Mouse (Mus musculus) c-Kit-positive CD71-positive TER-119-positive erythroid progenitor cells, embryonic 14.5 days (primary cell): ENCODE measurements around the gene Gm2663.
"Not testable (repeated sequence)": the region's sequence is repeated elsewhere in the genome, so short reads cannot be mapped to it uniquely, and the experiment has no call there.

Experiments
- DNase-seq: peaks from one replicate; pipeline ENCODE4 v3.0.0-alpha.2; 2013; ENCODE audit warnings: low spot score

Gm2663 gene

GRCm38 (mm10) chr6:40999379-40999778 lies at the start of gene Gm2663:
Gene Gm2663 (minus strand): TSS chr6:40999479.
- DNase-seq, result not testable (repeated sequence)

- DNase-seq, result no peak
Measured at GRCm38 (mm10) chr6:41048602-41049001, 49.3 kb upstream of the Gm2663 start.

- DNase-seq, result no peak
Measured at GRCm38 (mm10) chr6:41047961-41048360, 48.7 kb upstream of the Gm2663 start.

- no peak for DNase-seq
Measured at GRCm38 (mm10) chr6:41047202-41047601, 47.9 kb upstream of the Gm2663 start.

GRCm38 (mm10) chr6:41046553-41046952 lies 47.3 kb upstream of the Gm2663 start:
- DNase-seq, result peak; percentile 15

- DNase-seq, result no peak
Measured at GRCm38 (mm10) chr6:41044753-41045152, 45.5 kb upstream of the Gm2663 start.

- DNase-seq, result no peak
Measured at GRCm38 (mm10) chr6:41044314-41044713, 45.0 kb upstream of the Gm2663 start.

GRCm38 (mm10) chr6:41035409-41035808 lies 36.1 kb upstream of the Gm2663 start, which contains the start of gene 2210010C04Rik:
Gene 2210010C04Rik (minus strand): TSS chr6:41035509.
- DNase-seq, result no peak

GRCm38 (mm10) chr6:41032802-41033201 lies 33.5 kb upstream of the Gm2663 start:
- no peak for DNase-seq

GRCm38 (mm10) chr6:41032231-41032630 lies 33.0 kb upstream of the Gm2663 start:
- no peak for DNase-seq

GRCm38 (mm10) chr6:41030821-41031220 lies 31.5 kb upstream of the Gm2663 start:
- no peak for DNase-seq

GRCm38 (mm10) chr6:41027053-41027452 lies 27.8 kb upstream of the Gm2663 start:
- no peak for DNase-seq

GRCm38 (mm10) chr6:41025873-41026650 lies 26.8 kb upstream of the Gm2663 start:
- DNase-seq, result no peak

GRCm38 (mm10) chr6:41019140-41019539 lies 19.9 kb upstream of the Gm2663 start:
- DNase-seq, result no peak

- no peak for DNase-seq
Measured at GRCm38 (mm10) chr6:41018629-41019028, 19.4 kb upstream of the Gm2663 start.

GRCm38 (mm10) chr6:41015065-41015464 lies 15.8 kb upstream of the Gm2663 start:
- DNase-seq, result no peak

GRCm38 (mm10) chr6:40964454-40964853 lies 34.8 kb downstream of the Gm2663 start, which contains the start of gene 1810009J06Rik:
Gene 1810009J06Rik (plus strand): TSS chr6:40964754.
- DNase-seq, result not testable (repeated sequence)

GRCm38 (mm10) chr6:40953716-40954115 lies 45.6 kb downstream of the Gm2663 start:
- DNase-seq, result no peak

GRCm38 (mm10) chr6:40951770-40952169 lies 47.5 kb downstream of the Gm2663 start, which contains the start of gene Gm4744:
Gene Gm4744 (minus strand): TSS chr6:40951870.
- DNase-seq, result no peak
